Mouse (Mus musculus): Measurements from ENCODE around the gene Magohb. TPM values are rescaled to one million over a fixed set of nuclear protein-coding genes. Genes with fewer than 3 reads are reported as not detected.

Gene Magohb
- total RNA-seq (2014; rRNA removed; ENCODE audit: low replicate concordance): 8.0 and 9.2 TPM in 2 replicates
- polyA plus RNA-seq (2015; fragmentation: Nextera tagmentation; extraction: Ambion mirVana): 40.5 and 42.3 TPM in 2 replicates

- peak; percentile 71 for DNase-seq (ENCODE audit: low spot score)
- 2% methylated on average over 51 of the region's 51 CpGs for WGBS
- Histone ChIP-seq H3K9me3 (replicated peaks; ENCODE audit: control insufficient read depth, low read length) (no peaks in the 10 kb centered on the region), H3K4me3 (ENCODE audit: low read depth, low read length) (peak within 1 kb of the TSS; percentile 81), H3K4me1 (ENCODE audit: control insufficient read depth, insufficient read depth) (peaks cover 7% of the 10 kb centered on the region), H3K4me2 (ENCODE audit: low read depth, low read length) (peak within 1 kb of the TSS; percentile 62), H3K9ac (replicated peaks; ENCODE audit: low read depth, low read length) (peak within 1 kb of the TSS; percentile 74), H3K27ac (ENCODE audit: low read depth) (peak within 1 kb of the TSS; percentile 75), H3K27me3 (ENCODE audit: control insufficient read depth, insufficient read depth, low read length) (no peaks in the 10 kb centered on the region), H3K36me3 (replicated peaks; ENCODE audit: control insufficient read depth, insufficient read depth, low read length) (no peaks in the 10 kb centered on the region)
- TF ChIP-seq EP300 (IDR thresholded peaks at IDR 0.05; ENCODE audit: low read depth) (no peak), CTCF (IDR thresholded peaks at IDR 0.05; ENCODE audit: low read depth) (no peak)
- ATAC-seq (ENCODE audit: insufficient read depth, low read depth): peak; percentile 82
Measured at GRCm38 (mm10) chr6:131292991-131293788, at the start of gene Magohb. Magohb (minus strand) TSS chr6:131293244.

DNA sequence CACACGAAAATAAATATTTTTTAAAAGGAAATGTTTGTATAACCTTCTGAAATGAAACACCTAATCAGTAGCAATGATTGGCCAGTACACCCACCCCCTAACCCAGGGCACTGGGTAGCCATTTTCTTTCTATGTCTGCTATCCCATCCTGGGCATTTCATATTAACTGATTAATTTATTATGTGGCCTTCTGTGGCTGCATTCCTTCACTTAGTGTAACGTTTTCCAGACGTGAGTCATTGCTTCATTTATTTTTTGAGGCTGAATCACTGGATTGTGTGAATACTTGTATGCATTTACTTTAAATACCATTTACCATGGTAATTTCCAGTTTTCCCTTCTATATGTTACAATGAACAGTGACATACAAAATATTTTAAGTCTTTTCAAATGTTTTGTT, 47.0 kb upstream of the Magohb start:
- DNase-seq (ENCODE audit: low spot score) (no peak), ATAC-seq (ENCODE audit: insufficient read depth, low read depth) (no peak)
- H3K4me1 ChIP-seq (ENCODE audit: control insufficient read depth, insufficient read depth): no peaks in the 10 kb centered on the region
- H3K27ac ChIP-seq (ENCODE audit: low read depth): no peak overlapping the region
- H3K9me3 ChIP-seq (replicated peaks; ENCODE audit: control insufficient read depth, low read length): no peaks in the 10 kb centered on the region
- 50% methylated on average over 3 of the region's 3 CpGs for WGBS
- no peak overlapping the region for H3K9ac ChIP-seq (replicated peaks; ENCODE audit: low read depth, low read length)
- H3K4me2 ChIP-seq (ENCODE audit: low read depth, low read length): no peak overlapping the region
- no peak overlapping the region for H3K4me3 ChIP-seq (ENCODE audit: low read depth, low read length)
- H3K36me3 ChIP-seq (replicated peaks; ENCODE audit: control insufficient read depth, insufficient read depth, low read length): no peaks in the 10 kb centered on the region
- no peak for TF ChIP-seq EP300 (IDR thresholded peaks at IDR 0.05; ENCODE audit: low read depth)
- no peak for TF ChIP-seq CTCF (IDR thresholded peaks at IDR 0.05; ENCODE audit: low read depth)
- H3K27me3 ChIP-seq (ENCODE audit: control insufficient read depth, insufficient read depth, low read length): no peaks in the 10 kb centered on the region

GRCm38 (mm10) chr6:131339309-131339708, 46.3 kb upstream of the Magohb start:
- ATAC-seq (ENCODE audit: insufficient read depth, low read depth): no peak
- no peak overlapping the region for H3K27ac ChIP-seq (ENCODE audit: low read depth)
- H3K4me3 ChIP-seq (ENCODE audit: low read depth, low read length): no peak overlapping the region
- H3K4me2 ChIP-seq (ENCODE audit: low read depth, low read length): no peak overlapping the region
- no peaks in the 10 kb centered on the region for H3K27me3 ChIP-seq (ENCODE audit: control insufficient read depth, insufficient read depth, low read length)
- WGBS: 53% methylated on average over 3 of the region's 3 CpGs
- DNase-seq (ENCODE audit: low spot score): no peak
- H3K4me1 ChIP-seq (ENCODE audit: control insufficient read depth, insufficient read depth): no peaks in the 10 kb centered on the region
- H3K9me3 ChIP-seq (replicated peaks; ENCODE audit: control insufficient read depth, low read length): no peaks in the 10 kb centered on the region
- no peak overlapping the region for H3K9ac ChIP-seq (replicated peaks; ENCODE audit: low read depth, low read length)
- TF ChIP-seq EP300 (IDR thresholded peaks at IDR 0.05; ENCODE audit: low read depth) (no peak), CTCF (IDR thresholded peaks at IDR 0.05; ENCODE audit: low read depth) (no peak)
- no peaks in the 10 kb centered on the region for H3K36me3 ChIP-seq (replicated peaks; ENCODE audit: control insufficient read depth, insufficient read depth, low read length)

DNA sequence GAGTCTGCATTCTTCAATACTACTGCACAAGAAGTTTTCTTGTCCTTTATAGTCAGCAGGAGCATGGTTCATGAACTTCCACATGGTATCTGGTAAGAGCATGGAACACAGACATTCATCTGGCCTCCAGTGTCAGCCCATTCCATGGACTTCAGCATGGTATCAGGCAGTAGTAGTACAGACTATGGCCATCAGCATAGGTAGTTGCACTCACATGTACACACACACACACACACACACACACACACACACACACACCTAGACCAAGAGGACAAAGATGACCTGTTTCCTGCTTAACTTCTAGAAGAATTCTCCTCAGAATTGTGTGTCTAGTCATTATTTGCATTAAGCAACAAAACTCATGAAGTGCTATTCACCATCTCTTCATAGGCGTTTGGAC, 45.7 kb upstream of the Magohb start:
- Histone ChIP-seq H3K27ac (ENCODE audit: low read depth) (no peak overlapping the region), H3K4me2 (ENCODE audit: low read depth, low read length) (no peak overlapping the region), H3K9ac (replicated peaks; ENCODE audit: low read depth, low read length) (no peak overlapping the region), H3K36me3 (replicated peaks; ENCODE audit: control insufficient read depth, insufficient read depth, low read length) (no peaks in the 10 kb centered on the region), H3K9me3 (replicated peaks; ENCODE audit: control insufficient read depth, low read length) (no peaks in the 10 kb centered on the region), H3K4me3 (ENCODE audit: low read depth, low read length) (no peak overlapping the region), H3K4me1 (ENCODE audit: control insufficient read depth, insufficient read depth) (no peaks in the 10 kb centered on the region), H3K27me3 (ENCODE audit: control insufficient read depth, insufficient read depth, low read length) (no peaks in the 10 kb centered on the region)
- no peak for ATAC-seq (ENCODE audit: insufficient read depth, low read depth)
- DNase-seq (ENCODE audit: low spot score): no peak
- WGBS: 69% methylated on average over 1 of the region's 1 CpGs
- TF ChIP-seq EP300 (IDR thresholded peaks at IDR 0.05; ENCODE audit: low read depth) (no peak), CTCF (IDR thresholded peaks at IDR 0.05; ENCODE audit: low read depth) (no peak)

GRCm38 (mm10) chr6:131327076-131327475, 34.0 kb upstream of the Magohb start:
- H3K27me3 ChIP-seq (ENCODE audit: control insufficient read depth, insufficient read depth, low read length): no peaks in the 10 kb centered on the region
- no peaks in the 10 kb centered on the region for H3K36me3 ChIP-seq (replicated peaks; ENCODE audit: control insufficient read depth, insufficient read depth, low read length)
- H3K9ac ChIP-seq (replicated peaks; ENCODE audit: low read depth, low read length): no peak overlapping the region
- no peaks in the 10 kb centered on the region for H3K4me1 ChIP-seq (ENCODE audit: control insufficient read depth, insufficient read depth)
- no peak overlapping the region for H3K27ac ChIP-seq (ENCODE audit: low read depth)
- WGBS: 63% methylated on average over 2 of the region's 2 CpGs
- no peak for TF ChIP-seq EP300 (IDR thresholded peaks at IDR 0.05; ENCODE audit: low read depth)
- H3K4me2 ChIP-seq (ENCODE audit: low read depth, low read length): no peak overlapping the region
- no peaks in the 10 kb centered on the region for H3K9me3 ChIP-seq (replicated peaks; ENCODE audit: control insufficient read depth, low read length)
- ATAC-seq (ENCODE audit: insufficient read depth, low read depth): no peak
- no peak for DNase-seq (ENCODE audit: low spot score)
- no peak overlapping the region for H3K4me3 ChIP-seq (ENCODE audit: low read depth, low read length)

All from heart, postnatal 0 days (tissue).